11 mouse cellular contexts compared by ENCODE assay signal in the genomic region with DNA sequence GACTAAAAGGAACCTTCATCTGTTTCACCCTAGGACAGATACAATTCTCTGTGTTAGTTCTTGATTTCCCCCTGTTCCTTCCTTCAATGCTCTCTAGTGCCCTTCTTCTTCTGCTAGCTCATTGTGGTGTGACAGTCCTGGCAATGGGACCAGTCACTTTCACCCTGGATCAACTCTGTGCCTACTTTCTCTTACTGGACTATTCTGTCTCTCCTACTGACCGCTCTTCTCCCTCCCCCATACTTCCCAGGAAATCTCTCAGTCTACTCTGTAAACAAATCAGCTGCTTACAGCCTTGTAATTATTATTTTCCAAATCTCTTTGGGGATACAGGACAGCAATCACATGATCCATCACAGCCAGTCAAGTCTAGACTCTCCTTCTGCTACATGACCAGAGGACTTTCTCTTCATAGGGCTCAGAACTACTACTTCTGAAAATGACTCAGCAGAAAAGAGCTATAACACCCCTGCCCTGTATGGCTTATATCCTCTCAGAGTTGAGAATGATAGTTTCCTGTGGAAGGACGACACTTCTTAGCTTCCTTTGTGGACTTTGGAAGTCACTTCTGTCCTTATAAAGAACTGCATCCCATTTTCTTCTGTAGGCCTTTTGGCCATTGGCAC.
"Had no signal": no experiment of that assay in that cellular context is flagged by ENCODE, and none has a peak within 500 bp of the region (broad histone marks: within the 10 kb centered on the region; RNA-seq: fewer than 3 reads in every experiment).

No protein-coding gene starts in this region.

- DNase-seq: kidney, adult 2 months; kidney, postnatal 14 days; lung, postnatal 36 days; midbrain, embryonic 14.5 days had no signal

- H3K4me1 ChIP-seq: kidney, embryonic 15.5 days; limb, embryonic 10.5 days; midbrain, embryonic 10.5 days; neural tube, embryonic 15.5 days had no signal

- H3K27ac ChIP-seq: kidney, embryonic 15.5 days; limb, embryonic 10.5 days; midbrain, embryonic 10.5 days; neural tube, embryonic 15.5 days; stomach, postnatal 0 days had no signal

- H3K4me3 ChIP-seq: kidney, embryonic 15.5 days; limb, embryonic 10.5 days; midbrain, embryonic 10.5 days; myocyte; neural tube, embryonic 15.5 days had no signal

- H3K4me2 ChIP-seq: kidney, embryonic 15.5 days; neural tube, embryonic 15.5 days had no signal

- H3K36me3 ChIP-seq: kidney, embryonic 15.5 days; limb, embryonic 10.5 days; midbrain, embryonic 10.5 days; neural tube, embryonic 15.5 days had no signal

- ATAC-seq: intestine, embryonic 16.5 days had no signal

- H3K9ac ChIP-seq: kidney, embryonic 15.5 days; neural tube, embryonic 15.5 days had no signal

- H3K27me3 ChIP-seq: kidney, embryonic 15.5 days; neural tube, embryonic 15.5 days had no signal

- H3K9me3 ChIP-seq: kidney, embryonic 15.5 days; limb, embryonic 10.5 days; midbrain, embryonic 10.5 days; neural tube, embryonic 15.5 days had no signal
